Mouse (Mus musculus): ENCODE measurements around the gene BC005537. TPM values are rescaled to one million over a fixed set of nuclear protein-coding genes. Genes with fewer than 3 reads are reported as not detected.

The BC005537 gene
- total RNA-seq, 2 experiments from 2014 or later, result 136 to 147 TPM

GRCm38 (mm10) chr13:24798686-24799085 lies 2.8 kb upstream of the BC005537 start:
- DNase-seq, result no peak
- intact Hi-C loops (cut with DNase I), result no loop called here

- intact Hi-C loops (cut with DNase I), result no loop called here
- peak; percentile 9 to 17 for DNase-seq
Measured at GRCm38 (mm10) chr13:24799378-24799777, 2.1 kb upstream of the BC005537 start.

- intact Hi-C loops (cut with DNase I), result loop anchor here (1.0 kb wide), 1 partner anchor 39 kb away; the partner anchor contains the start of gene Gmnn
- DNase-seq, result peak; percentile 51 to 73
Measured at GRCm38 (mm10) chr13:24799925-24800673, 1.4 kb upstream of the BC005537 start.

GRCm38 (mm10) chr13:24800674-24801307 lies 666 bp upstream of the BC005537 start:
- intact Hi-C loops (cut with DNase I), result loop anchor here (1.0 kb wide), 1 partner anchor 39 kb away; the partner anchor contains the start of gene Gmnn

GRCm38 (mm10) chr13:24802131-24802691 lies 754 bp downstream of the BC005537 start:
- peak; percentile 25 to 39 for DNase-seq
- intact Hi-C loops (cut with DNase I), result loop anchor here (1.0 kb wide), 1 partner anchor 26 kb away; no protein-coding TSS in a partner anchor

More at GRCm38 (mm10) chr13:24800674-24801307, 666 bp upstream of the BC005537 start:
- DNase-seq, result peak; percentile 97

- DNase-seq, result no peak
- intact Hi-C loops (cut with DNase I), result no loop called here
Measured at GRCm38 (mm10) chr13:24803196-24803595, 1.7 kb downstream of the BC005537 start.

- DNase-seq, result no peak
- intact Hi-C loops (cut with DNase I), result no loop called here
Measured at GRCm38 (mm10) chr13:24806079-24806478, 4.6 kb downstream of the BC005537 start.

- no peak for DNase-seq
- intact Hi-C loops (cut with DNase I), result no loop called here
Measured at GRCm38 (mm10) chr13:24812521-24812920, 11.1 kb downstream of the BC005537 start.

- DNase-seq, result no peak
- intact Hi-C loops (cut with DNase I), result no loop called here
Measured at GRCm38 (mm10) chr13:24814616-24815015, 13.2 kb downstream of the BC005537 start.

- intact Hi-C loops (cut with DNase I), result no loop called here
- DNase-seq, result no peak
Measured at GRCm38 (mm10) chr13:24816125-24817092, 15.0 kb downstream of the BC005537 start.

- DNase-seq, result no peak
- intact Hi-C loops (cut with DNase I), result no loop called here
Measured at GRCm38 (mm10) chr13:24819931-24820330, 18.5 kb downstream of the BC005537 start.

- DNase-seq, result no peak
- intact Hi-C loops (cut with DNase I), result no loop called here
Measured at GRCm38 (mm10) chr13:24822663-24823343, 21.3 kb downstream of the BC005537 start.

GRCm38 (mm10) chr13:24824647-24825046 lies 23.2 kb downstream of the BC005537 start:
- intact Hi-C loops (cut with DNase I), result loop anchor here (2.0 kb wide), 1 partner anchor 14 kb away; no protein-coding TSS in a partner anchor
- peak in 1 of 2 experiments; percentile 19 for DNase-seq

GRCm38 (mm10) chr13:24825587-24825986 lies 24.1 kb downstream of the BC005537 start:
- DNase-seq, result no peak
- intact Hi-C loops (cut with DNase I), result loop anchor here (2.0 kb wide), 1 partner anchor 15 kb away; no protein-coding TSS in a partner anchor

- DNase-seq, result no peak
- intact Hi-C loops (cut with DNase I), result no loop called here
Measured at GRCm38 (mm10) chr13:24826116-24826515, 24.7 kb downstream of the BC005537 start.

GRCm38 (mm10) chr13:24830756-24831352 lies 29.4 kb downstream of the BC005537 start:
- intact Hi-C loops (cut with DNase I), result loop anchor here (5.0 to 10.0 kb wide), 4 partner anchors 69 to 191 kb away; partner anchors contain the start of genes Gmnn and Mrs2
- no peak for DNase-seq

- DNase-seq, result peak; percentile 89 to 90
- intact Hi-C loops (cut with DNase I), result loop anchor here (5.0 to 10.0 kb wide), 4 partner anchors 69 to 191 kb away; partner anchors contain the start of genes Gmnn and Mrs2
Measured at GRCm38 (mm10) chr13:24831353-24832130, 30.1 kb downstream of the BC005537 start, which contains the start of the genes Acot13 and Tdp2. Gene Acot13, minus strand, starts transcription at chr13:24831540. Gene Tdp2, plus strand, starts transcription at chr13:24831679.

Data from heart, postnatal 36 days (tissue).